Comparison of ENCODE assay signal across 20 mouse cellular contexts in genomic region chr10:53175946-53176345, GRCm38 (mm10).
DNase-seq lines count a peak whose midpoint lies in the region; ATAC-seq lines count a peak whose summit lies in the region.
"Had no signal": no experiment of that assay in that cellular context is flagged by ENCODE, and none has a peak within 500 bp of the region (broad histone marks: within the 10 kb centered on the region; RNA-seq: fewer than 3 reads in every experiment).

No protein-coding gene starts in this region.

- H3K36me3 ChIP-seq in heart, embryonic 13.5 days: no peaks in the 10 kb centered on the region
- H3K36me3 ChIP-seq: embryonic facial prominence, embryonic 12.5 days; G1E; hindbrain, embryonic 13.5 days had no signal

- whole genome bisulfite sequencing in heart, embryonic 13.5 days: 30% methylated on average over 2 of the region's 2 CpGs

- H3K27ac ChIP-seq in heart, embryonic 13.5 days (replicated peaks): peak overlapping the region; percentile 89
- H3K27ac ChIP-seq: embryonic facial prominence, embryonic 12.5 days; hindbrain, embryonic 13.5 days; hindbrain, postnatal 0 days had no signal

- no peaks in the 10 kb centered on the region for H3K27me3 ChIP-seq in heart, embryonic 13.5 days (replicated peaks)
- H3K27me3 ChIP-seq: embryonic facial prominence, embryonic 12.5 days; hindbrain, embryonic 13.5 days had no signal

- no peak overlapping the region for H3K4me3 ChIP-seq in heart, embryonic 13.5 days
- H3K4me3 ChIP-seq: embryonic facial prominence, embryonic 12.5 days; hindbrain, embryonic 13.5 days had no signal

- peak; percentile 96 for DNase-seq in heart, adult 11 months
- DNase-seq in heart, postnatal 36 days: no peak
- peak; percentile 6 for DNase-seq in brain, adult 2 months (ENCODE audit: low read depth, low spot score)
- peak; percentile 50 to 58 for DNase-seq in heart, postnatal 10 days
- DNase-seq in urinary bladder, postnatal 4 days (ENCODE audit: low spot score in 2 of 2): no peak
- no peak for DNase-seq in layer of hippocampus, adult 9-10 months (ENCODE audit: low spot score)
- DNase-seq: adrenal gland, postnatal 10 days; B cell, adult 2 months; cerebellum, adult 11-12 months; cerebellum, adult 9-10 months; cerebellum, postnatal 25 days; gastrocnemius, postnatal 10 days; kidney, adult 11 months had no signal

- intact Hi-C loops in heart, postnatal 36 days (cut with DNase I): loop anchor here (2.0 kb wide), 1 partner anchor 149 kb away; no protein-coding TSS in a partner anchor
- intact Hi-C loops in heart, postnatal 10 days (cut with DNase I): no loop called here

- no peak overlapping the region for H3K4me2 ChIP-seq in heart, embryonic 13.5 days
- H3K4me2 ChIP-seq: embryonic facial prominence, embryonic 12.5 days; hindbrain, embryonic 13.5 days had no signal

- no peaks in the 10 kb centered on the region for H3K9me3 ChIP-seq in heart, embryonic 13.5 days
- H3K9me3 ChIP-seq: embryonic facial prominence, embryonic 12.5 days; hindbrain, embryonic 13.5 days had no signal

- H3K4me1 ChIP-seq in heart, embryonic 13.5 days: peaks cover 52% of the 10 kb centered on the region

- H3K9ac ChIP-seq in heart, embryonic 13.5 days: no peak overlapping the region
- H3K9ac ChIP-seq: embryonic facial prominence, embryonic 12.5 days; hindbrain, embryonic 13.5 days had no signal

- no peak for ATAC-seq in heart, embryonic 13.5 days (ENCODE audit: extremely low read depth, insufficient number of reproducible peaks, low FRiP score, low TSS enrichment)
- ATAC-seq: CD4-positive, CD25-positive, alpha-beta regulatory T cell, adult 4 months; forebrain, embryonic 16.5 days; hindbrain, postnatal 0 days had no signal

Comparison
In these comparisons a context has a peak if more than half of its experiments do, and no peak if none do; other contexts are left out.
1. DNase-seq: peak in heart, adult 11 months (single experiment), brain, adult 2 months (single experiment) and heart, postnatal 10 days (2 of 2); none in heart, postnatal 36 days (0 of 2), urinary bladder, postnatal 4 days (0 of 2) and layer of hippocampus, adult 9-10 months (single experiment).